Mouse (Mus musculus) midbrain, embryonic 10.5 days (tissue): ENCODE data around the gene Treml2. TPM values are rescaled to one million over a fixed set of nuclear protein-coding genes. Genes with fewer than 3 reads are reported as not detected.

Experiments
- DNase-seq: peaks from one replicate; pipeline ENCODE4 v3.0.0-alpha.2; 2017; ENCODE audit warnings: low spot score
- H3K27ac ChIP-seq: fragments of 300-500 bp; sonication (generic); replicated peaks from 2 replicates; pipeline ENCODE4 v1.5.1; 2016; ENCODE audit warnings: mild to moderate bottlenecking
- H3K27me3 ChIP-seq: fragments of 300-500 bp; sonication (generic); 2 replicates; pipeline ENCODE4 v1.6.1; 2016; ENCODE audit warnings: low read depth, mild to moderate bottlenecking; ENCODE audit not compliant: poor library complexity, severe bottlenecking
- H3K36me3 ChIP-seq: fragments of 300-500 bp; sonication (generic); 2 replicates; pipeline ENCODE4 v1.6.1; 2016; ENCODE audit warnings: mild to moderate bottlenecking, moderate library complexity
- H3K4me1 ChIP-seq: fragments of 300-500 bp; sonication (generic); 2 replicates; pipeline ENCODE4 v1.6.1; 2016
- H3K4me3 ChIP-seq: fragments of 300-500 bp; sonication (generic); 2 replicates; pipeline ENCODE4 v1.5.1; 2016; ENCODE audit warnings: mild to moderate bottlenecking, moderate library complexity
- H3K9me3 ChIP-seq: fragments of 300-500 bp; sonication (generic); replicated peaks from 2 replicates; pipeline ENCODE4 v1.6.1; 2016; ENCODE audit warnings: mild to moderate bottlenecking
- WGBS: fragments of 180-500 bp; shearing (Covaris S2); methylation state at CpG from one replicate; pipeline ENCODE4 v1.1.7; 2016; 5-methylcytosine and 5-hydroxymethylcytosine counted together
- polyA plus RNA-seq: library from polyadenylated mRNA; unstranded; fragments of >200 nt; fragmentation: Nextera tagmentation; extraction: Ambion mirVana; gene quantifications from 2 replicates; pipeline ENCODE4 v1.2.1, GENCODE M21; 2016

Treml2 gene
- polyA plus RNA-seq, 1 experiment from 2014 or later: 0.53 TPM

DNA sequence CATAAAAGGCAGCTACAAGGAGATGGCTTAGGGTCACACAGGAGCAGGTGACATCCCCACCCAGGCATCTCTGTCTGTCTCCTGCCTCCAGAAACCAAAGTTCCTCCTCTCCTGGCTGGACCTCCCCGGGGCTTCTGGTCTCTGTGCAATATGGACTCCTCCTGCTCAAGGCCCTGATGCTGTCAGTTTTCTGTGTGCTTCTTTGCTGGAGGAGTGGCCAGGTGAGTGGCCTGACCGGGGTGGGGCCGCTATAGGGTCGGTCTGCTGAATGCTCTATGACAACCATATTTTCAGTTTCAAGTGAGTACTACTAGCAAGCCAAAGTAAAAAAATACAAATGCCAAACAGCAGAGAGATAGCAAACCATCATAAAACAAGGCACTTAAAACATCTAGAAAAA lies 26.7 kb upstream of the Treml2 start:
- no peak for DNase-seq
- 90% methylated on average over 4 of the region's 4 CpGs for WGBS
- Histone ChIP-seq H3K36me3 (no peaks in the 10 kb centered on the region), H3K4me3 (no peak overlapping the region), H3K4me1 (no peaks in the 10 kb centered on the region), H3K27me3 (no peaks in the 10 kb centered on the region), H3K27ac (no peak overlapping the region), H3K9me3 (no peaks in the 10 kb centered on the region)

DNA sequence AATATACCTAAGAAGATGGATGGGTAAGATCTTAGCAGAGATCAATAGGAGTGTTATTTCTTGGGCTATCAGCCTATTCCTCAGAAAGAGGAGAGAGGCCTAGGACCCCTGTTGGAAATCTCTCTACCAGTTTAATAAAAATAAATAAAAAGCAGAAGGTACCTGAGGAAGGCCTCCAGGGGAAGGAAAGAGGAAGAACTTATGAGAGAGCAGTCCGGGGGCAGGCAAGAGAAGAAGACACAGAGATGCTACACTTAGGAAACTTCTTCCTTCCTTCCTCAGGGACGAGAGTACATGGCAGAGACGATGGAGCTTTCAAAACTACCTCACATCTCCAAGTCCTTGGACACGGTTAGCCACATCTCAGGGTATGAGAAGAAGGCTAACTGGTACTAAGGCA lies 25.2 kb upstream of the Treml2 start:
- 89% methylated on average over 4 of the region's 4 CpGs for WGBS
- no peak for DNase-seq
- Histone ChIP-seq H3K4me3 (no peak overlapping the region), H3K4me1 (no peaks in the 10 kb centered on the region), H3K9me3 (no peaks in the 10 kb centered on the region), H3K27ac (no peak overlapping the region), H3K36me3 (no peaks in the 10 kb centered on the region), H3K27me3 (no peaks in the 10 kb centered on the region)

DNA sequence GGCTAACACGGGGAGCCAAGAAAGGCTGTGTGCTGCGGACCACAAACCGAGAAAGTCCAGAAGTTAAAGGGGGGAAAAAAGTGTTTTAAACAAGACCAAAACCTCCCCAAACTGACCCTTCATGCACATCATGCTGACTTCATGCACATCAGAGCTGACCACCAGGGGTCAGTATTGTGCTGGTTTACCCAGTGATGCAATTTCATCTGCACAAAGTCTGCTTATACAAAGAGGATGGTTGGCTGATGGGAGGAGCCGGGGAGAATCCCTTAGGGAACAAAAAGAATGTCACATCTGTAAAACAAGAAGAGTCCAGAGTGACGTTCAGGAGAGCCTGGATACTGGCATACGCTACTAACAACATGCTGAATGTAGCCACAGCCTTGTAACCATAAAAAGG lies 24.4 kb upstream of the Treml2 start:
- H3K27me3 ChIP-seq: no peaks in the 10 kb centered on the region
- H3K4me3 ChIP-seq: no peak overlapping the region
- WGBS: 36% methylated on average over 6 of the region's 6 CpGs
- DNase-seq: peak; percentile 73
- H3K27ac ChIP-seq: no peak overlapping the region
- H3K36me3 ChIP-seq: no peaks in the 10 kb centered on the region
- H3K4me1 ChIP-seq: no peaks in the 10 kb centered on the region
- H3K9me3 ChIP-seq: no peaks in the 10 kb centered on the region

DNA sequence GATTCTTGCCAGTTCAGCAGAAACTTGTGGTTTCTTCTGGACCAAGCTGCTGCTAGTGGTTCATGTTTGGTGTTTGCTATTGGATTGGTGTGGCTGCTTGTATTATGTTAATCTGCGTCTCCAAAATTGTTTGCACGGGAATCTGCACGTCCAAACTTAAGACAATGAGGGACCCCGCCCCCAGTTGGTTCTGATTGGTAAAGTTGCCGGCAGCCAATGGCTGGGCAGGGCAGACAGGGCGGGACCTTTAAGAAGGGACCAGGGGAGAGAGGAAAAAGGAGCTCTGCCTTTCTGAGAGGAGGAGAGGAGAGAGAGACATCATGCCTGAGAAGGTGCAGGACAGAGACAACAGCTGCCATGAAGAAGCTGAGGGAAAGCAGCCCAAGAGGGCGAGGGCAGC lies 23.6 kb upstream of the Treml2 start:
- H3K4me3 ChIP-seq: no peak overlapping the region
- no peak overlapping the region for H3K27ac ChIP-seq
- 60% methylated on average over 7 of the region's 7 CpGs for WGBS
- H3K27me3 ChIP-seq: no peaks in the 10 kb centered on the region
- peaks cover 4% of the 10 kb centered on the region for H3K4me1 ChIP-seq
- no peaks in the 10 kb centered on the region for H3K36me3 ChIP-seq
- no peaks in the 10 kb centered on the region for H3K9me3 ChIP-seq
- no peak for DNase-seq

DNA sequence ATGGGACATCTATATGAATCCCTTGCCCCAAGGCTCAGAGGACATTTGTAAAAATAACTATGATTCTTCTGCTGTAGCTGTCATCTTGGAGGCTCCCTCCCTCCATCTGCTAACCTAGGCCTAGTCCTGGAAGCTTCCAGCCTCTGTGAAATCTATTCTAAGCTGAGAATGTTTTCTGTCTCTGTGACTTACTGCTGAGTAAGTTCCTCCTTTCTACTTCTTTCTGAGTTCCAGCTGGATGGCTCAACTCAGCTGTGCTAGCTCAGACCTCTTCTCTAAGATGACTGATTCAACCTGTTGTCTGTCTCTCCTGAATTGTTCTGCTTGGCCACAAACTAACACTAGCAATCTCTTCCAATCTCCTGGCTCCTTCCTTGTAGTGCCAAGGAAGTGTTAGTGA lies 20.9 kb upstream of the Treml2 start:
- DNase-seq: no peak
- no peak overlapping the region for H3K4me3 ChIP-seq
- peaks cover 23% of the 10 kb centered on the region for H3K4me1 ChIP-seq
- H3K36me3 ChIP-seq: no peaks in the 10 kb centered on the region
- H3K27ac ChIP-seq: no peak overlapping the region
- no peaks in the 10 kb centered on the region for H3K27me3 ChIP-seq
- H3K9me3 ChIP-seq: no peaks in the 10 kb centered on the region

DNA sequence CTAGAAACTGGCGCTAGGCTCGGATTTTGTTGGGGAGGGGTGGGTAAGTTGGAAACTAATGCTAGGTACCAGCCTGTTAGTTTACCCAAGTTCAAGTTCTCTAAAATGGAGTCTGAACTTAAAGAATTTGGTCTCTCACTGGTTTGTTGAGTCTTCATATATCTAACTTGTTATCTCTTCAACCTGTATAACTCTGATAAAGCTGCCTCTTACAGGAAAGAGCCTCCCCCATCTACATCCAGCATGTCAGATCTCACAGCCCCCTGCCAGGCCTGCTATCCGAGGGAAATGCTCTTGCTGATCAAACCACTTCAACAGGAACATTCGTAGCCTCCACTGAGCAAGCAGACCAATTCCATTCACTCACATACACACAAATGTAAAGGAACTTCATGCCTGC lies 20.3 kb upstream of the Treml2 start:
- no peak for DNase-seq
- Histone ChIP-seq H3K27me3 (no peaks in the 10 kb centered on the region), H3K4me1 (peaks cover 23% of the 10 kb centered on the region), H3K9me3 (no peaks in the 10 kb centered on the region), H3K4me3 (no peak overlapping the region), H3K36me3 (no peaks in the 10 kb centered on the region), H3K27ac (no peak overlapping the region)
- WGBS: 85% methylated on average over 4 of the region's 4 CpGs

DNA sequence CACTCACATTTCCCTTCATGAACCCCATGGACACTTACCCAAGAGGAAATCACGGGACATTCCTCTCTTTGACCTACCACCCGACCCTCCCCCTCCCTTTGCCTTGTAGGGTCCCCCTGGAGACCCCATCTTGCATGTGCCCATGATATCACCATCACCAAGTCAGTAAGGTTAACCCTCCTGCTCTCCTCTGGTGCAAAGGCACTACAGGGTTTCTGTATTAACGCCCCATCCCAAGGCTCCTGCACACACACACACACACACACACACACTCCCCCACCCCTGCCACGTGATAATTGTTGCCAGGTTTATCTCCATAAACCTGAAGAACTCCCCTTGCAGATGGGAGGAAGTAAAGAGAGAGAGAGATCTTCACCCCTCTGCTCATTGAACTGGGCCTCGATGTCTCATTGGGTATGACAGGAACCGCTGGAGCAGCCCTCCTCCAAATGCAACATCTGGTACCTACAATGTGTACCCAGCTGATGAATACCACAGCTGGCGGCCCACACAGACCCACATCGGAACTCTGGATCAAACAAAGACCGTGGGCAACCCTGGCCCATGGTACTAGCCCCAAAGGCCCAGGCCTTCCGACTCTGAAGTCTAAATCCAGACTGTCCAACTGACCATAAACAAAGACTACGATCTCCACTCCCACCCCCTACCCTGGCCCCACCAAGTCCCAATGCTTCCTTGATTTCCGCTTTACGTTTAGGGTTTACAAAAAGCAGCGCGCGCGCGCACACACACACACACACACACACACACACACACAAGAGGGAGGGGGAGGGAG lies 18.2 kb upstream of the Treml2 start:
- no peaks in the 10 kb centered on the region for H3K9me3 ChIP-seq
- H3K4me3 ChIP-seq: peak overlapping the region; percentile 50
- peak; percentile 54 for DNase-seq
- H3K27ac ChIP-seq: peak overlapping the region; percentile 89
- H3K4me1 ChIP-seq: peaks cover 23% of the 10 kb centered on the region
- H3K36me3 ChIP-seq: no peaks in the 10 kb centered on the region
- 38% methylated on average over 18 of the region's 18 CpGs for WGBS
- no peaks in the 10 kb centered on the region for H3K27me3 ChIP-seq

DNA sequence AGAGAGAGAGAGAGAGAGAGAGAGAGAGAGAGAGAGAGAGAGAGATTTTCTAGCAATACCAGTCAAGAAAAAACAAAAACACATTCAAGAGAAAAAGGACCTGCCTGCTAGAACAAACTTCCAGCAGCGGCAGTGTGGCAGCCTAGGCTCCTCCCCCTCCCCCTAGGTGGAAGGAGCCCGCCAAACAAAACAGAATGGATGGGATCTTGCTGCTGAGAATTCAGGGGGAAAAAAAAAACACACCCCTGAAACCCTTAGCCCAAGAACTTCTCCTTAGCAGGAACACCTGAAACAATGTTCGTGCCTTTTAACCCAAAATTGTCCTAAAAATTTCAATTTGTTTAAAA lies 17.6 kb upstream of the Treml2 start:
- Histone ChIP-seq H3K9me3 (no peaks in the 10 kb centered on the region), H3K27ac (peak overlapping the region; percentile 89), H3K36me3 (no peaks in the 10 kb centered on the region), H3K4me1 (peaks cover 23% of the 10 kb centered on the region), H3K4me3 (peak overlapping the region; percentile 50), H3K27me3 (no peaks in the 10 kb centered on the region)
- no peak for DNase-seq
- WGBS: 8% methylated on average over 3 of the region's 3 CpGs

DNA sequence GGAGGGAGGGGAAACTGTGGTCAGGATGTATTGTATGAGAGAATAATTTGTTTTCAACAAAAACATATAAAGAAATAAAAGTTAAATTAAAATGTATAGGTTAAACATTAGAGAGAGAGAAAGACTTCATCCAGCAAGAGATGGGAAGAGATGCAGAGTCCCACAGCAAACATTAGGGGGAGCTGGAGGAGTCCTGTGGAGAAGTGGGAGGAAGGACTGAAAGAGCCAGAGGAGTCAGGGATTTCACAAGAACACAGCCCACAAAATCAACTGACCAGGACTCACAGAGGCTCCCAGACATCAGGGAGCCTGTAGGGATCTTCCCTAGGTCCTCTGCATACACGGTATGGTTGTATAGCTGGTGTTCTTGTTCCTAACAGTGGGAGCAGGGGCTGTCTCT lies 12.5 kb upstream of the Treml2 start:
- peaks cover 8% of the 10 kb centered on the region for H3K4me1 ChIP-seq
- no peaks in the 10 kb centered on the region for H3K9me3 ChIP-seq
- H3K4me3 ChIP-seq: no peak overlapping the region
- H3K27me3 ChIP-seq: no peaks in the 10 kb centered on the region
- no peaks in the 10 kb centered on the region for H3K36me3 ChIP-seq
- H3K27ac ChIP-seq: no peak overlapping the region
- 59% methylated on average over 1 of the region's 1 CpGs for WGBS
- no peak for DNase-seq

DNA sequence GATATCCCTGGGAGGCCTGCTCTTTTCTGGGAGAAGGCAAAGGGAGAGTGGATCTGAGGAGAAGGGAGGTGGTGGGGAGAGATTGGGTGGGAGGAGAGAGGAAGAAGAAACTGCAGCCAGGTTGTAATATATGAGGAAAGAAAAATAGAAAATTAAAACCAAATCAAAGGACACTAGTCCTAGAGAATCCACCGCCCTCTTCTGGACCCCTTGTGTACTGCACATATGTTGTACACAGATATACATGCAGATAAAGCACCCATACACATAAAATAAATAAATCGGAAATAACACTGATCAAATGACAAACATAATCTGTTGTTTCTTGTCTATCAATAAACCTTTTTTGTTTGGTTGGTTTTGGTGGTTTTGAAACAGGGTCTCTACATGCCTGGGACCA lies 12.0 kb upstream of the Treml2 start:
- Histone ChIP-seq H3K27me3 (no peaks in the 10 kb centered on the region), H3K36me3 (no peaks in the 10 kb centered on the region), H3K27ac (no peak overlapping the region), H3K4me1 (peaks cover 3% of the 10 kb centered on the region), H3K9me3 (no peaks in the 10 kb centered on the region), H3K4me3 (no peak overlapping the region)
- 71% methylated on average over 2 of the region's 2 CpGs for WGBS
- no peak for DNase-seq

DNA sequence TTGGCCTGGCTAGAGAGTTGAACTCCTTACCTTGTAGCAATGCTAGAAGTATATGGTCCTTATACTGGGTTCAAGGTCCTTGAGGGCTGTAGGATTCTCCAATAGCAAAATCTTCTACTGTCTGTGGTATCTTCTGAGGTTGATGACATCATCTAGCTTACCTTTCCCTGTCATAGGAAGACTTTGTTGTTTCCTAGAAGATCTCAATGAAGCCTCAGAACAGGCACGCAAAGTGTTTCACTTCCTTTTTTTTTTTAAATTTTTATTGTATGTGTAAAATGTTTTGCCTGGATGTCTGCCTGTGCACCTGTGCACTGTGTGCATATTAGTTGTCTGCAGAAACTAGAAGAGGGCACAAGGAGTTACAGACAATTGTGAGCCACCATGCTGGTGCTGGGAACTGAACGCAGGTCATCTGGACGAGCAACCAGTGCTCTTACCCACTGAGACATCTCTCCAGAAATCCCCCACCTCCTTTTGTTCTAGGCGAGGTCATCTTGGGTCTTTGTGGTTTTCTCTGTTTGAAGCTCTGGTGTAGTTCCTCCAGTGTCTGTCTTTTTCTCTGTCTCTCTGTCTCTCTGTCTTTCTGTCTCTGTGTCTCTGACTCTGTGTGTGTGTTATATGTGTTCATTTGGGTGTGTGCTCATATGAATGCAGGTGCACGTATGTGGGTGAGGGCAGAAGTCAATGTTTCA lies 5.7 kb upstream of the Treml2 start:
- Histone ChIP-seq H3K27ac (no peak overlapping the region), H3K4me3 (no peak overlapping the region), H3K9me3 (no peaks in the 10 kb centered on the region), H3K4me1 (no peaks in the 10 kb centered on the region), H3K27me3 (no peaks in the 10 kb centered on the region), H3K36me3 (no peaks in the 10 kb centered on the region)
- DNase-seq: no peak
- 89% methylated on average over 5 of the region's 5 CpGs for WGBS

DNA sequence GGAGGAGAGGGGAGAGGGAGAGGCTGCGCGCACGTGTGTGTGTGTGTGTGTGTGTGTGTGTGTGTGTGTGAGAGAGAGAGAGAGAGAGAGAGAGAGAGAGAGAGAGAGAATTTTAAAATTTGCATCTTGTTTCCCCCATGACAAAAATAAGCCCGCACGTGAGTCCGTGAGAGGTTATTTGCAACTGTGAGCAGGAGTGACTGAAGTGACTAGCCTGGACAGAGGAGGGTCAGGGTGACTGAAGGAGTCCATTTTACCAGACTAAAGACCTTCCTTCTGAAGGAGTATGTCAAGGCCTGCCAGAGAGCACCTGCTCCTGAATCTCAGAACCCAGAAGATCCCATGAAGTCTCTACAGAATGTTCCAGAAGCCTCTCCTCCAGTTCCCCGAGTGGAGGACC lies 458 bp downstream of the Treml2 start:
- Histone ChIP-seq H3K4me3 (no peak overlapping the region), H3K4me1 (peaks cover 4% of the 10 kb centered on the region), H3K9me3 (no peaks in the 10 kb centered on the region), H3K36me3 (no peaks in the 10 kb centered on the region), H3K27me3 (no peaks in the 10 kb centered on the region), H3K27ac (no peak overlapping the region; the same call in 1 of the 2 replicates)
- no peak for DNase-seq
- 58% methylated on average over 7 of the region's 7 CpGs for WGBS

DNA sequence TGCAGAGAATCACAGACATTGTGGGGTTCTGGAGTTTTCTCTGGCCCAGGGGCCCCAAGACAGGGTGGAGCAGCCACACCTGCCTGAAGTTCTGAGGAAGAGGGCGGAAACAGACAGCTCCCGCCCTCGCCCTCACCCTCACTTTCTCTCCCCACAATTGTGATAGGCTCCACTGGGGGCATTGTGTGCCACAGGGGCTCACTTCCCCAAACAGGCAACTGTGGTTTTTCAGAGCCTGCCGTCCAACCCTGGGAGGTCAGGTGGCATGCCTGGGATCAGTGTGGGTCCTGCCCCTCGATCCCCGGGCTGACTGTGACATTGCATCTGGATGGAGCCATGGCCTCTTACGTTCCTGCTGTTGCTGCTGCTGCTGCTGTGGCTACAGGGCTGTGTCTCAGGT lies 901 bp downstream of the Treml2 start:
- H3K4me1 ChIP-seq: peaks cover 4% of the 10 kb centered on the region
- no peak for DNase-seq
- H3K27me3 ChIP-seq: no peaks in the 10 kb centered on the region
- H3K27ac ChIP-seq: peak overlapping the region; percentile 24; the same call in 1 of the 2 replicates
- no peaks in the 10 kb centered on the region for H3K36me3 ChIP-seq
- no peak overlapping the region for H3K4me3 ChIP-seq
- no peaks in the 10 kb centered on the region for H3K9me3 ChIP-seq
- WGBS: 79% methylated on average over 7 of the region's 7 CpGs
